Mouse (Mus musculus) gastrocnemius, adult 2 months (tissue): ENCODE measurements around the gene Nrcam. TPM values are rescaled to one million over a fixed set of nuclear protein-coding genes. Genes with fewer than 3 reads are reported as not detected.

Experiments used
- DNase-seq: peaks from one replicate; pipeline ENCODE4 v3.0.0; 2022
- H3K27ac ChIP-seq: fragments of 200-600 bp; 2 replicates; pipeline ENCODE4 v1.8.1; 2022; ENCODE audit warnings: mild to moderate bottlenecking
- H3K4me3 ChIP-seq: fragments of 200-600 bp; 2 replicates; pipeline ENCODE4 v1.8.1; 2022; ENCODE audit warnings: mild to moderate bottlenecking, moderate library complexity
- CTCF ChIP-seq: fragments of 200-600 bp; IDR thresholded peaks from 2 replicates; pipeline ENCODE4 v1.8.1; 2022; ENCODE audit warnings: antibody characterized with exemption, mild to moderate bottlenecking, moderate library complexity
- intact Hi-C: fragments of 180-260 bp; cut with DNase I; formaldehyde crosslinking; loops from one replicate; pipeline ENCODE4 v1.15.1; 2025
- total RNA-seq, 2 experiments: library from RNA; stranded (reverse); gene quantifications; 2 replicates each; pipeline ENCODE4 v1.2.3; 2021

Nrcam gene
- total RNA-seq, 2 experiments from 2014 or later, result 0.11 to 0.41 TPM

DNA sequence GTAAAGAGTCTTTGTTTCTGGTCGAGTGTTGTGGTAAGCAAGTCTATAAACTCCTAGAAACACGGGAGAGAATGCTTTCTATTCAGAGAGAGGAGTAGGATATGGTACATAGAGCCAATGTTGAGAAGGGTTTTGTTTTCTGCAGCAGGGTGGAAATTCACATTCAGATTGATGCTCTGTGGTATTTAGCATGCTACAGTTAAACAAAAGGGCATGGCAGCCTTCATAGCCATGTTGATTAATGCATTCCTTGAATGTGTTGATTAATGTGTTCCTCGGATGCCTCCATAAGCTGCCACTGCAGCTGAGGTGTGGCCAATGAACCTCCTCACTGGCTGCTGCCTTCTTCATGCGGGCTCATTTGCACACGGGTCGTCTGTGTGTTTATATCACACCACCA lies 134.3 kb downstream of the Nrcam start:
- intact Hi-C loops, result no loop called here
- H3K4me3 ChIP-seq, result no peak overlapping the region
- no peak for DNase-seq
- no peak for TF ChIP-seq CTCF
- H3K27ac ChIP-seq, result no peak overlapping the region

DNA sequence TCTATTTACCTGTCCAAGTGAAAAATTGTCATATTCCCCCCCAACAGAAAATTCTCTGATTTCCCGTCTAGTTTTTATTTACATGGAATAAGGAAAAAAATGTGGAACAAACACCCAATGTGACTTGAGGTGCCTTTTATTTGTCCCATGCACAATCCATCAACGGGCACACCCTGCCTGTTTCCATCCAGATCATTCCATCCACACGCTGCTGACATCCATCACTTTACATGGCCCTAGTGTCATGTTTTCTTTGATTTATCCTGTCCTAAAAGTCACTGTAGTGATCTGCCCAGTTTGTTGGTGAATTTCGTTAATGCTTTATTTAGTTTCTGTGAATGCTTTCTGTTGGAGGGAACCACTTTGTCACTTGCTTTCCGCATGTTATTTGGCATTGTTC lies 142.4 kb downstream of the Nrcam start:
- Histone ChIP-seq H3K27ac (no peak overlapping the region), H3K4me3 (no peak overlapping the region)
- no peak for TF ChIP-seq CTCF
- DNase-seq, result no peak
- intact Hi-C loops, result no loop called here

DNA sequence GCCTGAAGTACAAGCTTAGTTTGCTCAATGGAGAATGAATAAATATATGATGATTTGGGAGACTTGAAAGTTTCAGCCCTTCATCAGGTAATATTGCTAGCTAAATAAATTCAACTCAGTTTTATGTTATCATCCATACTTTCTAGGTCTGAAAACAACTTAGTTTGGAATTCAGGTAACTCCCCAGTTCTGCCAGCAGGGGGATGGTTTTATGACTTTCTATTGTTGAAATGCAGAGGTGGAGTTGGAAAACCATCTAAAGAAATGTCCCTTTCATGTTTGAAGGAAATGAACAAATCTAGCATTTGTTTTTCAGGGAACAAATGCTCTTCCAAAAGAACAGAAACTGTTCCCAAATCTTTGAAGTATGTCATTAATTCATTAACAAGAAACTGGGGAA lies 146.7 kb downstream of the Nrcam start:
- Histone ChIP-seq H3K27ac (no peak overlapping the region), H3K4me3 (no peak overlapping the region)
- intact Hi-C loops, result no loop called here
- no peak for DNase-seq
- no peak; the same call in 1 of the 2 replicates for TF ChIP-seq CTCF

DNA sequence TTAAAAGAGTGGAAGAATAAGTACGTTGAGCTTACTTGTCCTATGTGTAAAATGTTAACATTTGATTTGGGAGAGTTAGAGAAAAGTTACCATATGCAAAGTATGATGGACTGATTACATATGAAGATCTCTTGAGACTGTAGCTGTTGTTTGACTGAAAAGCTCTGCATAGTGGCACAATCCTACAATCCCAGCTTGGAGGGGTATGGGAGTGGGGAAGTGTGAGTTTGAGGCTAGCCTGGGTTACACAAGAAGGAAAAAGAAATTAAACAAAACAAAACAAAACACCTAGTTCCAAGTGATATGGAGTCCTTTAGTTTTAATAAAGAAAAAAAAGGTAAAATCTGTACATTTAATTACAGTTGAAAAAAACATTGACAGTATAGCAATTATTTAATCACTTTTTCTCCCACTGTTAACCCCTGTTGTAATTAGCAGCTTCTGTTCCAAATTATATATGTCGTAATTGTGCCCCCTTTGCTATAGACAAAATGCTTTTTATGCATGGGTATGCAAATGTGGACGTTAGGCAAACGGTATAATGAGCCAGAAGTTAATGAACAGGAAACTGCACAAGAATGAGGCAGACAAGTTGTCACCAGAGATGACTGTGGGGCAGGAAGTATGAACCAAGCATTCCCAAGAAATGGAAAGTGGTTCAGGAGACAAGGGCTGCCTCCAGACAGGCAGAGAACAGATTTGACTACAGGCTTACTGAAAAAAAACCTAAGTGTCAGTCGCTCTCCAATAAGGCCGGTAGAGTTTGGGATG lies 150.8 kb downstream of the Nrcam start:
- TF ChIP-seq CTCF, result no peak
- intact Hi-C loops, result no loop called here
- Histone ChIP-seq H3K4me3 (no peak overlapping the region), H3K27ac (no peak overlapping the region)
- no peak for DNase-seq

DNA sequence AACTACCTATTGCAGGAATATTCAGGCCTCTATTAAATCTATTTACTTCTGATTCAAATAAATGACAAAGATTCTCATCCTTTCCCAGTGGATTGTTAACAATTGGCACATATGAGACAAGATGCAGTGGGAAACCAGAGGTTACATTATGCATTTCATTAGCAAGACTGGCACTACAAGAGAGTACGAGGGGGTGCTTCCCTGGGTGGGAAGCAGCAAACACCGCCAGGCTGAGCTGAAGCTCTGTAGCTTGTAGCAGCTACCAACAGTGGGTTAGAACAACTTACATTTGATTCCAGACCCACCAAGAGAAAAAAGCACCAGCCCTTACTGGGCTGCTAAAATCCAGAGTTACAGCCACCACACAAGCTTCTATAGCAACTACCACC lies 151.3 kb downstream of the Nrcam start:
- intact Hi-C loops, result no loop called here
- DNase-seq, result no peak
- no peak for TF ChIP-seq CTCF
- Histone ChIP-seq H3K27ac (no peak overlapping the region), H3K4me3 (no peak overlapping the region)

DNA sequence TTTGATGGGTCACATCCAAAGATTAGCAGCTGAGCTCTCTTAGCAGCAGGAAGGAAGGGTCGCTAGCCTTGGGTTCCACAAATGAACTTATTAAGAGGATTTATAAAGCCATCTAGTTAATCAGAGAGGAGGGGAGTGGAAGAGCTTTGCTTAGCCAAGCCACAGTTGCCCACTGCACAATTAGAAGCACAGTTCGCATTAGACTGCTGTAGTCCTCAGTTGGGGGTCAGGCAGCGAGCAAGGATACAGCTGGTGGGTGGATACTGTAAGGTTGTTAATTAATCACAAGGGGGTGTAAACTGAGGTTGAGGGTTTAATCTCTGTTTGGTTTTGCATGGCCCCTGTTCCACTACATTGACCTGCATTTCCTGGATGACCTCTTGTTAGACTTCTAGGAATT lies 152.7 kb downstream of the Nrcam start:
- no peak for TF ChIP-seq CTCF
- Histone ChIP-seq H3K27ac (no peak overlapping the region), H3K4me3 (no peak overlapping the region)
- no peak for DNase-seq
- intact Hi-C loops, result no loop called here

DNA sequence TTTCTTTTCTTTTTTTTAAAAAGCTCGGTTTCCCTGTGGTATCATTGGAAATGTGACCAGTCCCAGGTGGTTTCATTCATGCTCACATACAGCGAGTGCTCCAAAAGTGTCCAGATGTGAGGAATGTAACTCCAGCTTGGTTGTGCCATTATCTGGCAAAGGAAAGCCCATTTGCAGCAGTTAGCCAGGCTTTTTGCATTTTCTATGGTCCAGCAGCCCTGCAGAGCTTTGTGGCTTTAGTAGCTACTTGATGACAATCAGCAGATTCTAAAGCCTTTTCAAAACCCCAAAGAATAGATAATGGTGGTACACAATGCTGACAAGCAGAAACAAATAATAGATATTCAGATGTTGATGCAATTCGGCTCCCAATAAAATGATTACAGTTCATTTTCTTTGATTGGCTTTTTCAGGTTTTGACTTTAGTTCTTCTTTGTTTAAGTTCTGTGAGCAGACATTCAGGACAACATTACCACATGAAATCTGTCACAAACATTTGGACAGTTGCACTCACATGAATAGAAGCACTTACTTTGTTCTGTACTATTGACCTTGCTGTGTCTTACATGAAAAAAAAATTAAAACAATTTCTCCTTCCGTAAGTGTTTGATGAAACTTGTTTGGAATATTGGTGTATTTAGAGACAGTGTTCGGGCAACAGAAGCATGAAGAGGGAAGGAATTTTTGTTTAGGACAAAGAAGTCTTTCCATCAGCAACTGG lies 164.2 kb downstream of the Nrcam start:
- no peak for DNase-seq
- H3K27ac ChIP-seq, result no peak overlapping the region
- H3K4me3 ChIP-seq, result no peak overlapping the region
- intact Hi-C loops, result no loop called here
- no peak for TF ChIP-seq CTCF

DNA sequence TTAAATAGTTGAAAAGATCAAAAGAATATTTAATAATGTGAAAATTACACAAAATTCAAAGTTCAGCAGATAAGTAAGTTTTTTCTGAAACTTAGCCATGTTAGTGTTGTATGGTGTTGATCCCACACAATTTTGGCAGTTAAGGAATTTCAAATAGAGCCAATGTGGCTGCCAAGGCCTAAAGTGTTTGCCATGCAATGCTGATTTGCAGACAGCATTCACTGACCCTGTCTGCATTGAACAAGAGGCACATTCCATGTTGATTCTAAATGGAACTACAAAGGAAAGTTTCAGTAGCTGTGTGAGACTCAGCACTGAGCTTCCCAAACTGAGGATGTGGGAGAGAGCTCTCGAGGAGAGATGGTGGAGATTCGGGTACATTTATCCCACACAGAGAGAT lies 169.1 kb downstream of the Nrcam start:
- DNase-seq, result no peak
- H3K4me3 ChIP-seq, result no peak overlapping the region
- TF ChIP-seq CTCF, result no peak
- intact Hi-C loops, result no loop called here
- H3K27ac ChIP-seq, result no peak overlapping the region

DNA sequence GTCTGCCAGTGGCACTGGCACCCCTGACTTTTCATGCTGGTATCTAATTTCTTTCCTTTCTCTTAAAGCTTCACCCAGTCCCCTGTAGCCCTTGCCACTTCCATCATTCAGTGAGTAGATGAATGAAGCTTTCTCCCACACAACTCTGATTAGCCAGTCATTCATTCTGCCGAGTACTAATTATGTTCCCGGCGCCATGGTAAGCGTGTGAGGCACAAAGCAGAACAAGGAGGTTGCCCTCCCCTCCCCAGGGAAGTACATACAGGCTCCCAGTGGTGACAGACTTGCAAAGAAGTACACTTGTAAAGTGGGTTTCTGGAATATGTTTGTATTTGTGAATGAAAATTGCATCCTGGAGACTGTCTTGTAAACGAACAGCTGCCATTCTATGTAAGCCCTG lies 170.2 kb downstream of the Nrcam start:
- intact Hi-C loops, result no loop called here
- no peak for DNase-seq
- H3K27ac ChIP-seq, result no peak overlapping the region
- TF ChIP-seq CTCF, result no peak
- H3K4me3 ChIP-seq, result no peak overlapping the region

DNA sequence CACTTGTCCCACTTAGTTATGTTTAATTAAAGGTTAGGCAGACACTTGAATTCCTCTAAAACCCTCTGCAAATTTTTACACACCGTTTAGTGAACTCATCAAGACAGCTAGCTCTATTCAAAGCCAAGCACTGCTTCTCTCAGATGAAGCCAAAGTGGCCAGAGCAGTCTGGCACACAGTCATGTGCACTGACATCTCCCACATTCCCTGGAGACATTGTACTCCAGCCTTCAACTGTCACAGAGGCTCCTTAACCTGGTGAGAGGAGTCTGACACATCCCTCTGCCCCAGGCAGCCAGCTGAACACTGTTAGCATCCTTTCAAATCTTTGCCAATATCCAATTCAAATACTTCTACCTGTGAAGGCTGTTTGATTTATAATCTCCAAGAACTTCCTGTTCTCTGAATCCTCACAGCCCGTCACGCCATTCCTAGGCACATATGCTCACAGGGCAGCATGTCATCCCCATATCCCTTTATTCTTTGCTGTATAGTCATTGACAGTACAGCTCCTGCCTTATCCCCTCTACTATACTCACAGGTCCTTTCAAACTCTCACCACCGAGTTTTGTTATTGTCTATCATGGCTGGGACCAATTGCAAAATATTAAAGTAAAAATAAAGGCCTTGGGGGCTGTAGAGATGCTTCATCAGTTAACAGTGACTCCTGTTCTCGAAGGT lies 173.3 kb downstream of the Nrcam start:
- DNase-seq, result no peak
- no peak for TF ChIP-seq CTCF
- intact Hi-C loops, result no loop called here
- Histone ChIP-seq H3K27ac (no peak overlapping the region), H3K4me3 (no peak overlapping the region)

DNA sequence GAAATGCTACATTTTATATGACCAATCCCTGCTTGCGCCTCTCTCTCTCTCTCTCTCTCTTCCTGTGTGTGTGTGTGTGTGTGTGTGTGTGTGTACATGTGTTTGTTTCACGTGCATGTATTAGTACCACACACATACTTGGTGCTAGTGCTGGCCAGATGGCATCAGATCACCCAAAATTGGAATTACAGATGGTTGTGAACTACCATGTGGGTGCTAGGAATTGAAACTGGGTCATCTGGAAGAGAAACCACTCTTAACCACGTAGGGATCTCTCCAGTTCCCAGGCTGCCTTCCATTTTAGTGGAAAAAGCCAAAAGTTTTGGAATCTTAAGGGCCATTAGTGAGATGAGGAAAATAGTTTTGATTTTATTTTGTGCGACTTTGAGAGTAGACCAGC lies 175.1 kb downstream of the Nrcam start:
- H3K27ac ChIP-seq, result no peak overlapping the region
- no peak overlapping the region for H3K4me3 ChIP-seq
- TF ChIP-seq CTCF, result no peak
- intact Hi-C loops, result no loop called here
- no peak for DNase-seq

DNA sequence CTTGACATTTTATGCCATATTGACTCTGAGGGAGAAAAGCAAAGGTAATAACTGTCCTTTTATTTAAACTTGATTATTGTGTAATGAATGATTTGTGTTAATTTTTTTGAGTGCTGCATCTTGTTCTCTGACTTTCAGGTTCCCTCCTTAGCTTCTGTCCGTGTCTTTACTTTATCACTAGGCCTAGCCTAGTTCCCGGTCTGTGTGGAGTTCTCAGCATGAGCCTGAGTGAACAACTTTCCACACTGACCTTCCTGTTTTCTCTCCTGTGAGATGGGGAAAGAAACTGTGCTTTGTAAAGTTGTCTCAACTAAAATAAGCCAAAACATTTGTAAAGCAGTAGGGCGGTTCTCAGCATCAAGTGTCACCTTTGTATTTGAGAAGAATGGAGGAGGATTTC lies 179.9 kb downstream of the Nrcam start:
- TF ChIP-seq CTCF, result no peak
- DNase-seq, result no peak
- Histone ChIP-seq H3K4me3 (no peak overlapping the region), H3K27ac (no peak overlapping the region)
- intact Hi-C loops, result no loop called here

DNA sequence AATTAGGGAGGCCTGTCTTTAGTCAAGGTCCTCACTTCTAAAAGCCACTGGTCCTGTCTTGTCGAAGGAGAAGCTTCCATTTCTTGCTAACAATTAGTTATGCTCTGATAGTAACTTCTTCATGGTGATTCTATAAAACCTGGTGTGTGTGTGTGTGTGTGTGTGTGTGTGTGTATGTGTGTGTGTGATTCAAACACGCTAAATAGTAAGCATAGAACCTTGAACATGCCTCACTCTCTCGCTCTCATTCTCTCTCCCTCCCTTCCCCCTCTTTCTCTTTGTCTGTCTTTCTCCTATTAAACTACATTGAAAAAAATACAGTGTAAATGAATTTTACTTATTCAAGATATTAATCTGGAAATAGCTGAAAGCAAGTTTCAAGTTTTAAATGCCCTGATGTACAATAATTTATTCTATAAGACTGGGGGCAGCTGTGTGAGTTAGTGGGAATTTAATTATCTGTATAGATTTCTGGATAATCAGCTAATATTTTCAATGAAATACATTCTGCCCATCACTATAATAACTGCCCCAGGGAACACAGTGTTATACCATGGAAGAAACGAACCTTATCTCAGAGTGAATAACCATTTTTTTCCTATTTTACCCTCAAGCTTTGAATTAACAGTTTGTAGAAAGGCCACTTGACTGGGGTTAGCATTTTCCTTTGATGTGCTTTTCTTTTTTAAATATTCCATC lies 180.9 kb downstream of the Nrcam start:
- no peak for DNase-seq
- Histone ChIP-seq H3K27ac (no peak overlapping the region), H3K4me3 (no peak overlapping the region)
- intact Hi-C loops, result no loop called here
- no peak for TF ChIP-seq CTCF
